Mouse (Mus musculus) forebrain, embryonic 10.5 days (tissue): ENCODE data around the gene Cdx2. TPM values are rescaled to one million over a fixed set of nuclear protein-coding genes. Genes with fewer than 3 reads are reported as not detected.

ENCODE experiments used
- DNase-seq: peaks from one replicate; pipeline ENCODE4 v3.0.0-alpha.2; 2017; ENCODE audit warnings: low spot score; ENCODE audit errors: extremely low spot score
- H3K27ac ChIP-seq: fragments of 300-500 bp; sonication (generic); 2 replicates; pipeline ENCODE4 v1.5.1; 2016; ENCODE audit warnings: mild to moderate bottlenecking
- H3K27me3 ChIP-seq: fragments of 300-500 bp; sonication (generic); 2 replicates; pipeline ENCODE4 v1.6.1; 2016; ENCODE audit warnings: mild to moderate bottlenecking; ENCODE audit not compliant: poor library complexity, severe bottlenecking
- H3K36me3 ChIP-seq: fragments of 300-500 bp; sonication (generic); replicated peaks from 2 replicates; pipeline ENCODE4 v1.6.1; 2016; ENCODE audit warnings: mild to moderate bottlenecking, moderate library complexity
- H3K4me1 ChIP-seq: fragments of 300-500 bp; sonication (generic); 2 replicates; pipeline ENCODE4 v1.6.1; 2016
- H3K4me3 ChIP-seq: fragments of 300-500 bp; sonication (generic); 2 replicates; pipeline ENCODE4 v1.5.1; 2016; ENCODE audit warnings: mild to moderate bottlenecking, moderate library complexity
- H3K9me3 ChIP-seq: fragments of 300-500 bp; sonication (generic); 2 replicates; pipeline ENCODE4 v1.6.1; 2016; ENCODE audit warnings: mild to moderate bottlenecking, moderate library complexity
- WGBS: fragments of 180-500 bp; shearing (Covaris S2); methylation state at CpG from one replicate; pipeline ENCODE4 v1.1.7; 2016; 5-methylcytosine and 5-hydroxymethylcytosine counted together
- polyA plus RNA-seq: library from polyadenylated mRNA; unstranded; fragments of >200 nt; fragmentation: Nextera tagmentation; extraction: Ambion mirVana; gene quantifications from 2 replicates; pipeline ENCODE4 v1.2.1, GENCODE M21; 2016

Gene Cdx2
- polyA plus RNA-seq, 1 experiment from 2014 or later: not detected

DNA sequence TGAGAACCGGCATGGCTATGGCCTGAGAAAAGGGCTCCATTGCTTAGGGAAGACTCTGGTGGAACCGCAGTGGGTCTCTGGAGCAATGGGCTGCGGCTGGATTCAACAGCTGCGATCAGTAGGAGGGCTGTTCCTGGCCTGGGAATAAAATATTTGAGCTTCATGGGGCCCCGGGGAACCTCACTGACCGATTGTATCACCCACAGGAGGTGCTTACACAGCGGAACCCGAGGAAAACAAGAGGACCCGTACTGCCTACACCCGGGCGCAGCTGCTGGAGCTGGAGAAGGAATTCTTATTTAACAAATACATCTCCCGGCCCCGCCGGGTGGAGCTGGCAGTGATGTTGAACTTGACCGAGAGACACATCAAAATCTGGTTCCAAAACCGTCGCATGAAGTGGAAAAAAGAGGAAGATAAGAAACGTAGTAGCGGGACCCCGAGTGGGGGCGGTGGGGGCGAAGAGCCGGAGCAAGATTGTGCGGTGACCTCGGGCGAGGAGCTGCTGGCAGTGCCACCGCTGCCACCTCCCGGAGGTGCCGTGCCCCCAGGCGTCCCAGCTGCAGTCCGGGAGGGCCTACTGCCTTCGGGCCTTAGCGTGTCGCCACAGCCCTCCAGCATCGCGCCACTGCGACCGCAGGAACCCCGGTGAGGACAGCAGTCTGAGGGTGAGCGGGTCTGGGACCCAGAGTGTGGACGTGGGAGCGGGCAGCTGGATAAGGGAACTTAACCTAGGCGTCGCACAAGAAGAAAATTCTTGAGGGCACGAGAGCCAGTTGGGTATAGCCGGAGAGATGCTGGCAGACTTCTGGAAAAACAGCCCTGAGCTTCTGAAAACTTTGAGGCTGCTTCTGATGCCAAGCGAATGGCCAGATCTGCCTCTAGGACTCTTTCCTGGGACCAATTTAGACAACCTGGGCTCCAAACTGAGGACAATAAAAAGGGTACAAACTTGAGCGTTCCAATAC lies 32.6 kb downstream of the Cdx2 start:
- 2% methylated on average over 48 of the region's 48 CpGs for WGBS
- Histone ChIP-seq H3K36me3 (no peaks in the 10 kb centered on the region), H3K9me3 (no peaks in the 10 kb centered on the region), H3K4me1 (peaks cover 12% of the 10 kb centered on the region), H3K27ac (no peak overlapping the region), H3K4me3 (no peak overlapping the region), H3K27me3 (peaks cover 100% of the 10 kb centered on the region)
- peak; percentile 60 for DNase-seq

DNA sequence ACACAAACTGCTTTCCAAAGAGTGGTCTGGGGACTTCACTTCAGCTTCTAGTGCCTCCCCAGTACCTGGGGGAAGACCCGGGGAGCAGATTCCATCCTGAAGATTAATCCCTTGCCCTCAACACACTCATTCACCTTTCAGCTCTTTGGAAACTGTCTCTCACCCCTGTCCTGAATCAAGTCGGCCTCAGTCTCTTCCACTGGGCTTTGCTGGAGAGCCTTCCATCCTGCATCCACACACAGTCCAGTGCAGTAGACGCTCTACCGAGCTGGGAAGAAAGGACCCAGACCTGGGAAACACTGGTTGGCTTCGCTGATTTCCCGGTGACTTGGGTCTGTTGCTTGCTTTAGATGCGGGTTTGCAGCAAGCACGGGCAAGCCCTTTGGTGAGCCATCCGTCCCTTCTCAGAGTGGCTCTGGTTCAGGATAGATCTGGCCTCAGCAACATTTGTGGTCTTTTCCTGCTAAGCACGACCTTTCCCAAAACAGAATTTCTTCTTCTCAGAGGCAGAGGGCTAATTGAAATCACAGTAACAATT lies 34.2 kb downstream of the Cdx2 start:
- no peak overlapping the region for H3K27ac ChIP-seq
- DNase-seq: no peak
- no peaks in the 10 kb centered on the region for H3K36me3 ChIP-seq
- 1% methylated on average over 10 of the region's 10 CpGs for WGBS
- H3K9me3 ChIP-seq: no peaks in the 10 kb centered on the region
- peaks cover 100% of the 10 kb centered on the region for H3K27me3 ChIP-seq
- H3K4me1 ChIP-seq: peaks cover 12% of the 10 kb centered on the region
- H3K4me3 ChIP-seq: no peak overlapping the region

GRCm38 (mm10) chr5:147272046-147272807 lies 34.8 kb downstream of the Cdx2 start:
- DNase-seq: no peak
- no peak overlapping the region for H3K4me3 ChIP-seq
- peaks cover 100% of the 10 kb centered on the region for H3K27me3 ChIP-seq
- no peaks in the 10 kb centered on the region for H3K9me3 ChIP-seq
- H3K36me3 ChIP-seq: no peaks in the 10 kb centered on the region
- H3K4me1 ChIP-seq: peaks cover 7% of the 10 kb centered on the region
- no peak overlapping the region for H3K27ac ChIP-seq
- 3% methylated on average over 12 of the region's 12 CpGs for WGBS

DNA sequence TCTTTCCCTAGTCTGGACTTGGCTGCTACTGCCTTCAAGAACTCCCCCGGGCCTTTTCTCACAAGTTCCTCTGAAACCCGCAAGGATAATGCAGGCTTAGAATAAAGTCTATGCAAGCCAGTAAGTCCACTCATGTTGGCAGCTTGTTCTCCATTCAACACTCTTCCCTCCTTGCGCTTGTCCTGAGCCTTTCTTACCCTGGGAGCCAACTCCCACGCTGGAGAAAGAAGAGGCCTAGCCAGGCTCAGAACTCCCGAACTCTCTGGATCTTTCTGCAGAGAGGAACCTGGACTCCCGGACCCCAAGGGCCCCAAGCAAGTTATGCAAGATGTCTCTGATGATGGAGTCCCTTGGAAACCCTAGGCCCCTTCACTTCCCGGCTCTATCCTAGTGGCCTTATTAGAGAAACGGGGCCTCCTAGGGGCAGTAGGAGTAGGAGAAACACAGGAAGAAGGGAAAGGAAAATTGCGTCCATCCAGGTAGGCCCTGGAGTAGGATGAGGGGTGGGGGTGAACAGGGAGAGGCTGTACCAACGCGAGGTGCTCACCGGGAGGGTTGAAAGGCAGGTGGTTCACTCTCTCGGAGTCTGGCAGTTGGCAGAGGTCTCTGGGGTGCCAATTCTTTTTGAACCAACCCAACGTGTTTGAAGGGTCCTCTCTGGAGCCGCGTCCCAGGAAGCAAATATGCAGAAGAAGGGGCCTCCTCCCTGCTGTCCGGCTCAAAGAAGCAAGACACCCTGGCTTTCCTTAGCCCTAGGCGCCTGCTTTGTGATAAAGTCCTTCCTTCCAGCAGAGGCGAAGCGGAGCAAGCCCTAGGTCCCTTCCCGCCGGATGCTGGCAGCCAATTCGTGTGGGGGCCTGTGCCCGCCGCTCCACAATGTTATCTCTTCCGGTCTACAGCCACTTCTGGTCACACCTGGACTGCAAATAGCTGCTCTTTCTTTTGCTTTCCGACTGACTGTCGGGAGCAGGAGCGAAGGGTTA lies 36.1 kb downstream of the Cdx2 start:
- H3K4me1 ChIP-seq: peaks cover 7% of the 10 kb centered on the region
- no peaks in the 10 kb centered on the region for H3K9me3 ChIP-seq
- H3K27me3 ChIP-seq: peaks cover 100% of the 10 kb centered on the region
- no peak overlapping the region for H3K27ac ChIP-seq
- WGBS: 1% methylated on average over 29 of the region's 29 CpGs
- no peak for DNase-seq
- H3K4me3 ChIP-seq: no peak overlapping the region
- no peaks in the 10 kb centered on the region for H3K36me3 ChIP-seq

- Histone ChIP-seq H3K4me1 (peaks cover 7% of the 10 kb centered on the region), H3K27ac (no peak within 1 kb of the TSS), H3K36me3 (no peaks in the 10 kb centered on the region), H3K4me3 (peak within 1 kb of the TSS; percentile 16; the same call in 1 of the 2 replicates), H3K9me3 (no peaks in the 10 kb centered on the region), H3K27me3 (peaks cover 100% of the 10 kb centered on the region)
- WGBS: under 1% methylated on average over 44 of the region's 44 CpGs
- peak; percentile 56 for DNase-seq
These were observed 37.0 kb downstream of the Cdx2 start, which contains the start of gene Pdx1 for GRCm38 (mm10) chr5:147269926-147270672. Gene Pdx1 (plus strand): TSS chr5:147269959.

- no peaks in the 10 kb centered on the region for H3K9me3 ChIP-seq
- no peak overlapping the region for H3K4me3 ChIP-seq
- 2% methylated on average over 6 of the region's 6 CpGs for WGBS
- no peak for DNase-seq
- H3K4me1 ChIP-seq: peaks cover 7% of the 10 kb centered on the region
- H3K27me3 ChIP-seq: peaks cover 100% of the 10 kb centered on the region
- H3K27ac ChIP-seq: no peak overlapping the region
- H3K36me3 ChIP-seq: no peaks in the 10 kb centered on the region
These were observed 37.7 kb downstream of the Cdx2 start for GRCm38 (mm10) chr5:147269371-147269770.

DNA sequence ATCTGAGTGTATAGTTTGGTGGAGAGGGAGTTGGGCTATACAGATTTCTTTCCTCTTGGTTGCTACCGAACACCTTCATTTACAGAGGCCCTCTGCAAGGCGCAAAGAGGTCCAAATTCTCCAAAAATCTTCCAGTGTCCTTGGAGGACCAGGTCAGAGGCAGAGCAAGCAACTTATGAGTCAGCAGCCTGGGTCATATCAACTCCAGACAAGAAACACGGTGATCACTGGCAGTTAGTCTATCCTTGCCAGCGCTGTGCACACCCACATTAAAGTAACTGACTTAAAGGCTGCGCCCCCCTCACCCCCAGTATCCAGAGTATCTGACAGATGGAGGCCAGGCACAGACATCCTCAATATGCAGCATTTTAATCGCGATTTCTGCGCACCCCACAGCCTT lies 38.3 kb downstream of the Cdx2 start:
- no peaks in the 10 kb centered on the region for H3K36me3 ChIP-seq
- peaks cover 7% of the 10 kb centered on the region for H3K4me1 ChIP-seq
- no peaks in the 10 kb centered on the region for H3K9me3 ChIP-seq
- DNase-seq: no peak
- no peak overlapping the region for H3K4me3 ChIP-seq
- H3K27ac ChIP-seq: no peak overlapping the region
- H3K27me3 ChIP-seq: peaks cover 100% of the 10 kb centered on the region
- under 1% methylated on average over 8 of the region's 8 CpGs for WGBS

DNA sequence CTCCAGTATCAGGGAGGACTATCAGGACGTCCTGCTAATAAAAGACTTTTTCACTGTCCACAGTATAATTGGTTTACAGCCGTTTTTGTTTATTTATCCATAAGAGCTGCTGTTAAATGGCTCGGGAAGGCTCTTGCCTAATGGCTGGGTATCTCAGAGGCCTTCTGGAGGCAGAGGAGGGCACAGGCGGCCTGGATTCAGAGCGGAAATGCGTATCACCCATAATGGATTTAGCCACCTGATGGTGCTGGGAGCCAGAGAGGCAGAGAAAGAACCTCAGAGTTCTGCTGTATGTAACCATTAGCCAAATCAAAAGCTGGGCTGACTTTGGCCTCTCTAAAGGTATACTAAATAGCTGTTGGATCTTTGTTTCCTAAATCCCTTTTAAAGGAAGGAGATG lies 39.6 kb downstream of the Cdx2 start:
- 14% methylated on average over 6 of the region's 6 CpGs for WGBS
- Histone ChIP-seq H3K27me3 (peaks cover 99% of the 10 kb centered on the region), H3K4me1 (peaks cover 7% of the 10 kb centered on the region), H3K27ac (no peak overlapping the region), H3K9me3 (no peaks in the 10 kb centered on the region), H3K36me3 (no peaks in the 10 kb centered on the region), H3K4me3 (no peak overlapping the region)
- DNase-seq: no peak

DNA sequence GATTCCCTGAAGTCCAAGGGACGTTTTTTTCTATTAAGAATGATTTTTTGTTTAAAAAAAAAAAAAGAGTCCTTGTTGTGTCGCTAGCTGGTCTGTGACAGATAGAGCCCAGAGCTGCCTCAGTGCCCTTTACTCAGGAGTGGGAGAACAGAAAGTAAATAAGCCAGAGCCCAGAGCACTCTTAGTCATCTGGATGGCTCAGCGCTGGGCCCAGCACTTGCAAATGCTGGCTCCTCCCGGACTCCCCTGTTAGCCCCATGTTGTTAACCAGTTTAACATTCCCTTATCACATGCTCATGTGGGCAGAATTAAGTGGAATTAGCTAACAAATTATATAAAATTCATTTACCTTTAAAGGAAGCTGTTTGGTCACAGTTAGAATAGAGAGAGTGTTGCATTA lies 43.1 kb downstream of the Cdx2 start:
- peaks cover 84% of the 10 kb centered on the region for H3K27me3 ChIP-seq
- 58% methylated on average over 4 of the region's 4 CpGs for WGBS

GRCm38 (mm10) chr5:147261899-147262541 lies 45.0 kb downstream of the Cdx2 start:
- Histone ChIP-seq H3K4me3 (no peak overlapping the region), H3K27me3 (peaks cover 65% of the 10 kb centered on the region), H3K27ac (no peak overlapping the region), H3K9me3 (no peaks in the 10 kb centered on the region), H3K36me3 (no peaks in the 10 kb centered on the region), H3K4me1 (no peaks in the 10 kb centered on the region)
- 72% methylated on average over 11 of the region's 11 CpGs for WGBS
- DNase-seq: no peak

More for the DNA sequence above, 43.1 kb downstream of the Cdx2 start:
- Histone ChIP-seq H3K4me3 (no peak overlapping the region), H3K9me3 (no peaks in the 10 kb centered on the region), H3K4me1 (no peaks in the 10 kb centered on the region), H3K27ac (no peak overlapping the region), H3K36me3 (no peaks in the 10 kb centered on the region)
- no peak for DNase-seq

- Histone ChIP-seq H3K27ac (no peak overlapping the region), H3K4me1 (no peaks in the 10 kb centered on the region), H3K27me3 (peaks cover 52% of the 10 kb centered on the region), H3K9me3 (no peaks in the 10 kb centered on the region), H3K36me3 (no peaks in the 10 kb centered on the region), H3K4me3 (no peak overlapping the region)
- WGBS: 88% methylated on average over 4 of the region's 4 CpGs
- DNase-seq: no peak
These were observed 46.3 kb downstream of the Cdx2 start for GRCm38 (mm10) chr5:147260778-147261177.
